Mouse (Mus musculus): Measurements from ENCODE around the gene Usp12.
A peak's percentile ranks its signal among the peaks of the same experiment; 100 is the strongest.

The Usp12 gene

DNA sequence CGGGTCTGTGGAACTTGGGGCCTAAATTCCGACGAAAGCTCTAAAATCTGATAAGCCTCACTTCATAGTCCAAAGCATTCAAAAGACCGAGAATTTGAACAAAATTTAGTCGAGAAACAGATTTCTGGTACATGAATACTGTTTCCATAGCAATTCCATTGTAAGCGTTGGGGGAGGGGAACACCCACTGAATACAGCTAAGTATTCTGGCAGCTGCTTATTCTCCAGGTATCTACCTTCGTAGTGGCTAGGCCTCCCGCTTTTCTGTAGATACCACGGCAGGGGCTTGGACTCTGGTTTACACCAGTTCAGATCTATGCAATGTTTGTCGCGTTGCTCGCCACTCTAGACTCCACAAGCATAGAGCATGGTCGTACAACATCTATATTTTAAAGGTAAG lies 922 bp upstream of the Usp12 start:
- DNase-seq: no peak

- peak in 1 of 2 experiments; percentile 70 for DNase-seq
Measured at GRCm38 (mm10) chr5:146794084-146794852, 538 bp downstream of the Usp12 start.

DNA sequence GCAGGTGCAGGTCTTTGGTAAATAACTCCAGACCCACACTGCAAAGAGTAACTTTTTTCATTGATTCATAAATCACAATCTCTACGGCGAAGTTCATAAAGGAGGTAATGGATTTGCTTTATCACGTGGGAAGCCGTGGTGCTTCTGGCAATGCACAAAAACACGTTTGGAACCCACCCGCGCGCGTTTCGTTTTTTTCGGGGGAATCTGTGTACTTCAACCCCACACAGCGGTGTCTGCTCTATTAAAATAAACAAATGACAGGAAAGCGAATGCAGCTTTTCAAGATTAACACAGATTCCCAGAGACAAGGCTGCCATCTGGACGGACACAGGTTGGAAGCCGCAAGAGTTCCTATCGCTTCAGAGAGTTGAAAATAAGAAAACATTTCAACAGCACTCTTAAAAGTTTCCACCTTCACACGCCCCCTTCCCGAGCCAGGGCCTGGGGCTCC lies 1.1 kb downstream of the Usp12 start:
- DNase-seq: no peak

DNA sequence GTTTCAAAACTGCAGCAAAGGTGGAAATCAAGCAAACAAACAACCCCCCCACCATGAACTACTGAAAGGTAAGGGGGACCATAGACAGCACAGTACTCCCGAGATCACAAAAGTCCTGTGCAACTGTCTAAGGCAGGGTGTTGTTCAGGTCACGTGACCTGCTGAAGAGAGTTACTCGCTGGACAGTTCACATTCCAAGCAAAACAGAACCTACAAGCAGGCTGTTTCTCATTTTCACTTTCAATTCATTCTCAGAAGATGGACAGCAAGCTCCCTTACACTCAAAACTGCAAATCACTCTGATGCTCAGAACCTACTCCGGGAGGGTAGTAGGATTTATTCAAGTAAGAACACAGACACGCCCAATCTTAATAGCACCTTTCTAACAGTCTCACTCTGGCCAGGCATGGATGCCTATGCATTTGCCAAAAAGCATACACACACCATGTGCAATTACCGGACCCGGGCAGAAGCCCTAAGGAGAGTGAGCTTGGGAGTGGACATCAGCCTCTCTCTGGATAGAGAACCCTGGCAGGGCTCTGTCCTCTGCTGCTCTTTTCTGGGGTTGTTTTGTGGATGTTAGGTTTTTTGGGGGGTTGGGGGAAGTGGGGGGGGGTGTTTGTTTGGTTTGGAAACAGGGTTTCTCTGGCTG lies 2.5 kb downstream of the Usp12 start:
- DNase-seq: no peak

DNA sequence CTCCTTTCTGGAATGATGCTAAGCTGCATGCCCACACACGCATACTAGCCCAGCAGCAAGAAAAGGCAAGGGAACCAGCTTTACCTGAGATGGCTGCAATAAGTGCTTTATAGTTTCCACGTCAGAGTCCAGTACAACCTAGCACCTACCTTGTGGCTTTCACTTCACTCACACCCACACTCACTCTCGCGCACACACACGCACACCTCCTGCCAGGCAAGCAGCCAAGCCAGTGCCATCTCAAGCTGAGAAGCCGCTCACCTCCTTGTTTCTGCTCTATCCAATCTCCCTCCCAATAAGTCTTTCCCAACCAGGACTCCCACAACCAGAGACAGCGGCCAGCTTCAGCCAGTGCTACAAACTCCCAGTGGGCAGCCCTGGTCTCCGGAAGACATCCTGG lies 3.9 kb downstream of the Usp12 start:
- DNase-seq: no peak

GRCm38 (mm10) chr5:146789413-146789812 lies 5.4 kb downstream of the Usp12 start:
- no peak for DNase-seq

DNA sequence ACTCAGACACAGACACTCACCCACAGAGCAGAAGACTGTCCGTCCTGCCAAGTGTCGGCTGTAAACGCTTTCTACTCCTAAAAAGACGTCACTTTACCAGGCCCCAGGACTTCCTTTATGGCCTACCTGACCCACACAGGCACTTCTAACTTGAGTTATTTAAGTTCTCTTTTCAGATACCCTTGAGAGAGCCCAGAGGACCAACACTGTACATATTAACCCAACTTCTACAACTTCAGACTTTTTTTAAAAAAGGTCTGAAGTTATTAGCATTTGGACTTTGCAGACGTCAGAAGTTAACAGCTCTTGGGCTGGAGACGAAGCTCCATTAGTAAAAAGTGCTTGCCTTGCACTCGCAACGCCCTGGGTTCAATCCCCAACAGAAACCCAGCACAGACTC lies 8.7 kb downstream of the Usp12 start:
- DNase-seq: no peak

DNA sequence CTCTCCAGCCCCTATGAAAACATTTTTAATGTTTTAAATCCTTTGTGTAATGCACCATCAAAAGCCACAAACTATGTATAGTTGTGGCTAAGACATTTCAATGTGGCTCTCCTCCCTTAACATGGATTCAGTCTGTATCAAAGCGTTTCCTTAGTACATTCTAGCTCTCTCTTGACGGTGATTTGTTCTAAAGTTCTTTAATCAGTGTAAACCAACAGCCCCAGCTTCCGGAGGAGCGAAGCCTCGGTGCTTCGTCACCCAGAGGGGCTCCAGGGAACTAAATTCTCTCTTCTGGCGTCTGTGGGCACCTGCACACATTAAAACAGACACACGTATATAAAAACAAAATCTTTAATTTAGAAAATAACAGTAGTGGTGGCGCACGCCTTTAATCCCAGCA lies 10.9 kb downstream of the Usp12 start:
- DNase-seq: no peak

GRCm38 (mm10) chr5:146783300-146783699 lies 11.5 kb downstream of the Usp12 start:
- no peak for DNase-seq

DNA sequence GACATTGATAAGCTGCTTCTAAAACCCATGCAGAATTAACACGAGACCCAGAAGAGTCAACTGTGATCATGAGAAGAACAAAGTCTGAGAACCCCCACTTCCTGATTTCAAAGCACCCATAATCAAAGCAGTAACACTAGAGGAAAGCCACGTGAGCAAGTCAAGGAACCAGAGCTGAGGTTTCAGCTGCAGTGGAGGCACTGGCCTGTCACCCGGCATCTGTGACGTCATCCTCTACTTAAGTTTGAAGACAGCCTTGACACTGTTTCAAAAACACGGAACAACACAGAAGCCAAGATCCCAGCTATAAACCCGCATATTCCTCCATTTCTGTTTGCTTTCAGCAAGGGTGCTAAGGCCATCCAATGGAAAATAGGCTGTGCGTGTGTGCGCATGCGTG lies 13.1 kb downstream of the Usp12 start:
- DNase-seq: peak; percentile 54 to 70

DNA sequence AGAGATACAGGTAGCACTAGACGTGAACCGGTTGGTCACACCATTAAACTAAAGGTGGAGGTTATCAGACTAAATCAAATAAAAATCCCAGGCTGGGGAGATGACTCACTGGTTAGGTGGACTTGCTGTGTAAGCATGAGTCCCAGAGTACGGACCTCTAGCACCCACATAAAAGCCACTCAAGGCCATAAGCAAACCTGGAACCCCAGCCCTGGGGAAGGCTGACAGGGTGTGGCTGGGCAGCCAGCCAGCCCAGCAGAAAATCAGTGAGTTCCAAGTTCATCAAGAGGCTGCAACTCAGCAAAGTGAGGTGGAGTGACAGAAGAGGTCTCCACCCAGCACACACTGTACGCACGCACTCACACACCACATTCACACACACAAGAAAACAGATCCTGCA lies 14.9 kb downstream of the Usp12 start:
- DNase-seq: no peak

- no peak for DNase-seq
Measured at GRCm38 (mm10) chr5:146776988-146777639, 17.7 kb downstream of the Usp12 start.

DNA sequence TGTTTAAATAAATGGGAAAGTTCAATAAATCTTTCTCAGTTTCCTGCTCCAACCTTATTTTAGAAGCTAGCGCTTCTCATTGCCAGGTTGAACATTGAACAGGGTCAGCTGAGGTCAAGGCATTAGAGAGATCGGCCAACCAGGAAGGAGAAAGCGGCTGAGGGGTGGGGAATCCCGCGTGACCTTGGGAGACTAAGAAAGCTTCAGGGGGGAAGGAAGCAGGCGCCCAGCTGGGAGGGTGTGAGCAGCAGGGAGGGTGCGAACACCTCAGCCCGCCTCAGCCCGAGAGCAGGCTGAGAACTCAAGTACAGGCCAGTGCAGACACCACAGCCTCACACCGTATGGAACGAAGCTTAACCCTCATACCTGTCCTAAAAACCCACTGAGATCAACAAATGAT lies 22.8 kb downstream of the Usp12 start:
- DNase-seq: no peak

DNA sequence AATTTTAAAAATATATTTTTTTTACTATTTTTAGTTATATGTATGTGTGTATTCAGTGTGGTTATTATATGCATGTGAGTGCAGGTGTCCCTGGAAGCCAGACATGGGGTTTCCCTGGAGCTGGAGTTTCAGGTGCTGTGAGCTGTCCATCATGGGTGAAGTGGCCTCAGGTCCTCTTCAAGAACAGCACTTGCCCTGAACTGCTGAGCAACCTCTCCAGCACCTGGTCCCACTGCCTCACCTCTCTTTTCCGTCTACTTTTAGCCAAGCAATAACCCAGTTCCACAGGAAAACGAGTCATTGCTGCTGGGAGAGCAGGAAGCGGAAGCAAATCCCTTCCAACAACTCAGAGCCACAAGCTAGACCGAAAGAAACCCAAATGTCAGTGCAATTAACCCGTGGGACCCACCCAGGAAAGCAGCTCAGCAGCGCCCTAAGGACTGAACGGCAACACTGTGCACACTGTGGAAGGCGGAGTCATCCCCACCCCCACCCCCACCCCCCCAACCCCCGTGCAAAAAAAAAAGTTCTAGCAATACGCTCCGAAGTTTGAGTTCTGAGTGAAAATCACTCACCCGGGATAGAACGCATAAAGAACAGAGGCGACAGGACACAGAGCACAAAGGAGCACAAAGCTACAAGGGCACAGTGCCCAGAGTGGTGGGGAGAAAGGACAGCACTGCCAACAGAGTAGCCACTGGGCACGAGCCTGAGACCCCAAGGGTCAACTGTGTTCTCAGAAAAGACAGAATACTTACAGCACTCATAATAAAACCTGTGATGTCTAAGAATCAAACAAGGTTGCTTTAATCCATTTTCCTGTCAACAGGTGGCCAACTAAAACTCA lies 24.6 kb downstream of the Usp12 start:
- DNase-seq: no peak

DNA sequence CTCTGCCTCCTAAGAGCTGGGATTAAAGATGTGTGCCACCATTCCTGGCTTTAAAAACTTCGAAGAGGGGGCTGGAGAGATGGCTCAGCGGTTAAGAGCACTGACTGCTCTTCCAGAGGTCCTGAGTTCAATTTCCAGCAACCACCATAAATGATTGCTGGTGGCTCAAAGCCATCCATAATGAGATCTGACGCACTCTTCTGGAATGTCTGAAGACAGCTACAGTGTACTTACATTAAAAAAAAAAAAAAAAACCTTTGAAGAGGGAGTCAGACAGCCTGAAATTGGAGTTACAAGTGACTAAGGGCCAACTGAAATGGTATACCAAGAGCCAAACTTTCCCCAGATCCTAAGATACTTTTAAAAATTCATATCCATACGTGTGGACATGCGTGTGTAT lies 29.0 kb downstream of the Usp12 start:
- no peak for DNase-seq

DNA sequence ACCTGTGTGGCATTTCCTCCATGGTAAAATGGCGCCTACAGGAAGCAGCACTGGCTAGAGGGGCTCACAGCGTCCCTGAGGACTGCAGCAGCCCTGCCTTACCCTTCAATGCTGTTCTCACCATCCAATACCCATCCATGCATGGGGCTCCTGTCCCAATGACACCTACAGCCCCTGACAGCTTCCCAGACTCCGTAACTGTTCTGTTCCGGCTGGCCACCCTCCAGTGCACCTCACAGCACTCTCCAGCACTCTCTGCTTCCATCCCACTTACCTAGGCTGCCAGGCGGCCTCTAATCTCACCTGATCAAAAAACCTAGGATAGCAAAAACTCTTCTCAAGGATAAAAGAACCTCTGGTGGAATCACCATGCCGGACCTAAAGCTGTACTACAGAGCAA lies 35.6 kb downstream of the Usp12 start:
- DNase-seq: no peak

DNA sequence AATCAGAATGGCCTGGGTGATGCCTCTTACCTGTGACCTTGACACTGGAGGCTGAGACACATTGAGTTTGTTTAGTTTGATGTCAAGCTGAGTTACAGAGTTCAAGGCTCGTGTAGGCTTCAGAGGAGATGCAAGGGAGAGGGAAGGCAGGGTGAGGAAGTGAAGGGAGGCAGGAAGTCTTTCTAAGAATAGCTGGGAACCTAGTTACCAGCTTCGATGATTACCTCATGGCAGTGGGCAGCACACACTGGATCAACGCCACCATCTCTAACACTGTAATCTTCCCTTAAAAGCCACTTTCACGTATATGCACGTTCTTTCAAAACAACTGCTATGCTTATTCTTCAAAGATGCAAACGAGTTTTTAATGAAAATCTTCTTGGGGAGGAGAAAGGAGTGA lies 36.9 kb downstream of the Usp12 start:
- DNase-seq: no peak

GRCm38 (mm10) chr5:146757316-146757715 lies 37.5 kb downstream of the Usp12 start:
- DNase-seq: no peak

GRCm38 (mm10) chr5:146753181-146753580 lies 41.6 kb downstream of the Usp12 start:
- no peak for DNase-seq

- no peak for DNase-seq
Measured at GRCm38 (mm10) chr5:146750958-146751357, 43.8 kb downstream of the Usp12 start.

- DNase-seq: no peak
Measured at GRCm38 (mm10) chr5:146750273-146750672, 44.5 kb downstream of the Usp12 start.

GRCm38 (mm10) chr5:146749857-146750256 lies 44.9 kb downstream of the Usp12 start:
- DNase-seq: no peak

DNA sequence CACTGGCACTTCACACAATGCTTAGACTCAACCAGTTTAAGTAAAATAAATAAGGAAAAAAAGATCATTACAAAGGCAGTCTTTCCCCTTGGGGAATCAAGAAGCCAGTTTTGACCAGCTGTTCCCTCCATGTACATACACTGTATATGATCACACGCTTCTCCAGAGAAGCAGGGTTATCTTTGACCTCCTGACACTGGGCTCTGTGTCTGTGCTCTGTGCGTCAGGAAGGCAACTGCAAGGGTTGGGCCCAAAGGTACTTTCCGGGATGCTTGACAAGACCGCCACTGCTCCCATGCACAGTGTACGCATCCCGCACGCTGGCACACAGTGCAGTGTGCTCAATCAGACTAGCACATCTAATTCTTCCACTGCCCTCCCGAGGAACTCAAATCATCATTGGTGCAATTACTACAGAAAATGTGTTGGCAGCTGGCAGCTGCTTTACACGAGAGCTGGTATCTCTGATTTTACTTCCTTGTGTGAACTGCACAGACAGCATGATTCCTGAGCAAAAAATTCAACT lies 57.8 kb downstream of the Usp12 start:
- DNase-seq: no peak

Measured in thymus, postnatal 36 days (tissue).